Mouse (Mus musculus): ENCODE data around the gene Rbpj. TPM values are rescaled to one million over a fixed set of nuclear protein-coding genes. Genes with fewer than 3 reads are reported as not detected.

The Rbpj gene
- polyA plus RNA-seq, 1 experiment: 13.4 TPM

GRCm38 (mm10) chr5:53551394-53551793 is 85.4 kb downstream of the Rbpj start:
- Histone ChIP-seq H3K27me3 (replicated peaks; ENCODE audit: control insufficient read depth, insufficient read depth, low read length) (no peaks in the 10 kb centered on the region), H3K36me3 (ENCODE audit: control insufficient read depth, insufficient read depth, low read length) (no peaks in the 10 kb centered on the region), H3K27ac (ENCODE audit: insufficient read depth, low read depth, low read length) (no peak overlapping the region), H3K4me1 (ENCODE audit: control insufficient read depth, insufficient read depth, low read length) (no peaks in the 10 kb centered on the region), H3K4me3 (ENCODE audit: insufficient read depth, low read depth, low read length) (no peak overlapping the region)
- no peak for DNase-seq
- TF ChIP-seq POLR2A (IDR thresholded peaks at IDR 0.05; ENCODE audit: low read depth, low read length) (no peak), CTCF (conservative IDR thresholded peaks at IDR 0.05; ENCODE audit: insufficient read depth, insufficient read length, low read depth, low read length) (no peak)
- 85% methylated on average over 6 of the region's 6 CpGs for WGBS

DNA sequence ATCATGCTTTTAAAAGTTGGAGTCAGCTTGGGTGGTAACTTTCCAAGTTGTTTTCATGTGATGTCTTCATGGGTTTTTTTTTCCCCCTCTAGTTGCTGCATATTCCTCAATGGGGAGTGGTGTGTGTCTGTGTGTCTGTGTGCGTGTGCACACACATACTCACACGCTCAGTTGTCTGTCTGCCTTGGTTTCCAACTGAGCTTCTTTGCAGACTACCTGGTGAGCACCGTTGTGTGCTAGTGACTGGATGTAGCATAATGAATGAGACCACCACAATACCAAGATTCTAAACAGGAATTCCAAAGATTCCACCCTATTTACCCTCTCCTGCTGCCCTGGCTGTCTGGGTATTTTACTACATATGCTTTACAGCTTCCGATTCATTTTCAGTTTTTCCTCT is 86.0 kb downstream of the Rbpj start:
- WGBS: 93% methylated on average over 4 of the region's 4 CpGs
- no peak for TF ChIP-seq CTCF (conservative IDR thresholded peaks at IDR 0.05; ENCODE audit: insufficient read depth, insufficient read length, low read depth, low read length)
- TF ChIP-seq POLR2A (IDR thresholded peaks at IDR 0.05; ENCODE audit: low read depth, low read length): no peak
- no peaks in the 10 kb centered on the region for H3K4me1 ChIP-seq (ENCODE audit: control insufficient read depth, insufficient read depth, low read length)
- H3K27ac ChIP-seq (ENCODE audit: insufficient read depth, low read depth, low read length): no peak overlapping the region
- no peaks in the 10 kb centered on the region for H3K27me3 ChIP-seq (replicated peaks; ENCODE audit: control insufficient read depth, insufficient read depth, low read length)
- H3K36me3 ChIP-seq (ENCODE audit: control insufficient read depth, insufficient read depth, low read length): no peaks in the 10 kb centered on the region
- no peak overlapping the region for H3K4me3 ChIP-seq (ENCODE audit: insufficient read depth, low read depth, low read length)
- no peak for DNase-seq

- no peaks in the 10 kb centered on the region for H3K4me1 ChIP-seq (ENCODE audit: control insufficient read depth, insufficient read depth, low read length)
- no peak overlapping the region for H3K27ac ChIP-seq (ENCODE audit: insufficient read depth, low read depth, low read length)
- no peaks in the 10 kb centered on the region for H3K27me3 ChIP-seq (replicated peaks; ENCODE audit: control insufficient read depth, insufficient read depth, low read length)
- no peak for TF ChIP-seq CTCF (conservative IDR thresholded peaks at IDR 0.05; ENCODE audit: insufficient read depth, insufficient read length, low read depth, low read length)
- TF ChIP-seq POLR2A (IDR thresholded peaks at IDR 0.05; ENCODE audit: low read depth, low read length): no peak
- no peaks in the 10 kb centered on the region for H3K36me3 ChIP-seq (ENCODE audit: control insufficient read depth, insufficient read depth, low read length)
- no peak for DNase-seq
- no peak overlapping the region for H3K4me3 ChIP-seq (ENCODE audit: insufficient read depth, low read depth, low read length)
- 92% methylated on average over 1 of the region's 1 CpGs for WGBS
These were observed 87.3 kb downstream of the Rbpj start for GRCm38 (mm10) chr5:53553281-53553680.

- no peak overlapping the region for H3K27ac ChIP-seq (ENCODE audit: insufficient read depth, low read depth, low read length)
- WGBS: 97% methylated on average over 8 of the region's 8 CpGs
- H3K36me3 ChIP-seq (ENCODE audit: control insufficient read depth, insufficient read depth, low read length): no peaks in the 10 kb centered on the region
- no peaks in the 10 kb centered on the region for H3K27me3 ChIP-seq (replicated peaks; ENCODE audit: control insufficient read depth, insufficient read depth, low read length)
- DNase-seq: no peak
- TF ChIP-seq POLR2A (IDR thresholded peaks at IDR 0.05; ENCODE audit: low read depth, low read length): no peak
- no peak for TF ChIP-seq CTCF (conservative IDR thresholded peaks at IDR 0.05; ENCODE audit: insufficient read depth, insufficient read length, low read depth, low read length)
- no peaks in the 10 kb centered on the region for H3K4me1 ChIP-seq (ENCODE audit: control insufficient read depth, insufficient read depth, low read length)
- H3K4me3 ChIP-seq (ENCODE audit: insufficient read depth, low read depth, low read length): no peak overlapping the region
These were observed 88.2 kb downstream of the Rbpj start for GRCm38 (mm10) chr5:53554180-53554579.

DNA sequence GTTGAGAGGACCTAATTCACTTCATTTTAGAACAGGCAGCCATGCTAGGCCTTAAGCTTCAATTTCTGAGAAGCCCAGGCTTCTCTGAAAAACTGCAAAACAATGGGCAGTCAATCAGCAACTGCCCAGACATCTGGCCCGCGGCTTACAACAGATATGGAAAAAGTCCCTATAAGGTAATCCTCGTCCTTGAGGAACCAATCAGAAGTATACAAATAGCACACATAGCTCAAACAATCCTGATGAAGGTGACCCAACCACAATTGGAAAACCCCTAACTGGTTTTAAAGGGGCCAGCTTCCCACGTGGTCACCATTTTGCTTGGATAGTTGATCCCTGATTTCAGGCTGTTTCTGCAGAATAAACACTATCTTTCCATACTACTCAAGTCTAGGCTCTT is 89.0 kb downstream of the Rbpj start:
- no peak for DNase-seq
- Histone ChIP-seq H3K27me3 (replicated peaks; ENCODE audit: control insufficient read depth, insufficient read depth, low read length) (no peaks in the 10 kb centered on the region), H3K36me3 (ENCODE audit: control insufficient read depth, insufficient read depth, low read length) (no peaks in the 10 kb centered on the region), H3K4me1 (ENCODE audit: control insufficient read depth, insufficient read depth, low read length) (no peaks in the 10 kb centered on the region), H3K4me3 (ENCODE audit: insufficient read depth, low read depth, low read length) (no peak overlapping the region), H3K27ac (ENCODE audit: insufficient read depth, low read depth, low read length) (no peak overlapping the region)
- no peak for TF ChIP-seq POLR2A (IDR thresholded peaks at IDR 0.05; ENCODE audit: low read depth, low read length)
- TF ChIP-seq CTCF (conservative IDR thresholded peaks at IDR 0.05; ENCODE audit: insufficient read depth, insufficient read length, low read depth, low read length): no peak
- WGBS: 90% methylated on average over 4 of the region's 4 CpGs

- Histone ChIP-seq H3K27ac (ENCODE audit: insufficient read depth, low read depth, low read length) (no peak overlapping the region), H3K36me3 (ENCODE audit: control insufficient read depth, insufficient read depth, low read length) (no peaks in the 10 kb centered on the region), H3K4me3 (ENCODE audit: insufficient read depth, low read depth, low read length) (no peak overlapping the region), H3K4me1 (ENCODE audit: control insufficient read depth, insufficient read depth, low read length) (no peaks in the 10 kb centered on the region), H3K27me3 (replicated peaks; ENCODE audit: control insufficient read depth, insufficient read depth, low read length) (no peaks in the 10 kb centered on the region)
- no peak for TF ChIP-seq CTCF (conservative IDR thresholded peaks at IDR 0.05; ENCODE audit: insufficient read depth, insufficient read length, low read depth, low read length)
- TF ChIP-seq POLR2A (IDR thresholded peaks at IDR 0.05; ENCODE audit: low read depth, low read length): no peak
- DNase-seq: no peak
- 92% methylated on average over 8 of the region's 8 CpGs for WGBS
These were observed 89.5 kb downstream of the Rbpj start for GRCm38 (mm10) chr5:53555474-53555873.

GRCm38 (mm10) chr5:53555929-53556328 is 90.0 kb downstream of the Rbpj start:
- H3K4me1 ChIP-seq (ENCODE audit: control insufficient read depth, insufficient read depth, low read length): no peaks in the 10 kb centered on the region
- no peak for DNase-seq
- no peak overlapping the region for H3K27ac ChIP-seq (ENCODE audit: insufficient read depth, low read depth, low read length)
- H3K27me3 ChIP-seq (replicated peaks; ENCODE audit: control insufficient read depth, insufficient read depth, low read length): no peaks in the 10 kb centered on the region
- WGBS: 91% methylated on average over 5 of the region's 5 CpGs
- no peak overlapping the region for H3K4me3 ChIP-seq (ENCODE audit: insufficient read depth, low read depth, low read length)
- no peak for TF ChIP-seq CTCF (conservative IDR thresholded peaks at IDR 0.05; ENCODE audit: insufficient read depth, insufficient read length, low read depth, low read length)
- no peak for TF ChIP-seq POLR2A (IDR thresholded peaks at IDR 0.05; ENCODE audit: low read depth, low read length)
- no peaks in the 10 kb centered on the region for H3K36me3 ChIP-seq (ENCODE audit: control insufficient read depth, insufficient read depth, low read length)

All from kidney, adult 2 months (tissue).